Mouse (Mus musculus) lung, postnatal 0 days (tissue): Measurements from ENCODE around the gene Fat1.

Source experiments
- CTCF ChIP-seq: IDR thresholded peaks from 2 replicates; pipeline ENCODE4 v1.5.1; 2016; ENCODE audit warnings: antibody characterized with exemption, mild to moderate bottlenecking
- EP300 ChIP-seq: IDR thresholded peaks from 2 replicates; pipeline ENCODE4 v1.6.1; 2016; ENCODE audit warnings: antibody characterized with exemption, mild to moderate bottlenecking, control low read depth

DNA sequence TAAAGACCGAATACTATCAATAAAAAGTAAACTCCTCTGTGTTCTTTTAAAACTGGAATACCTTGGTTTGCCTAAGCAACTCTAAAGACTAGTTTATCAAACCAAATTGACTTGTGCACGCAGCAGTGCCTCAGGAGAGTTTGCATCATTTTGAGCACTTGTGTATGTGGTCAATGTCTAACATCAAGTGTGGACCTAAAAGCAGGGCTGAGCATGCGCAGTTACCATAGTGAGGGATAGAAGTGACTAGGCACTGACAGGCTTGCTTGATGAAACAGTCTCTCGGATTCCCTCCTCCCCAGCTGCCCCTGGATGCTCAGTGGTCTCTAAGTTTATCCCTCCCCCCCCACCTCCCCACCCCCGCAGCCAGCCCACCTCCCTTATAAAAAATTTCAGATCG, 1.8 kb upstream of the Fat1 start:
- no peak for TF ChIP-seq CTCF
- TF ChIP-seq EP300: no peak
